Mouse (Mus musculus) CD8-positive naive resting alpha-beta T cell, adult 2 months (primary cell): ENCODE measurements around the gene 3110021N24Rik.
"Not testable (repeated sequence)": the region's sequence is repeated elsewhere in the genome, so short reads cannot be mapped to it uniquely, and the experiment has no call there.

ENCODE experiments used
- DNase-seq, 2 experiments: peaks; one replicate each; pipeline ENCODE4 v3.0.0; 2022; ENCODE audit warnings: low read depth in 2 of 2, low spot score in 2 of 2

The 3110021N24Rik gene

GRCm38 (mm10) chr4:108719349-108719748 lies at the start of gene 3110021N24Rik:
Gene 3110021N24Rik, plus strand, starts transcription at chr4:108719649.
- DNase-seq, result no peak

- DNase-seq, result no peak
These were observed 33.3 kb upstream of the 3110021N24Rik start for GRCm38 (mm10) chr4:108686156-108686555.

- not testable (repeated sequence) for DNase-seq
These were observed 32.4 kb upstream of the 3110021N24Rik start for GRCm38 (mm10) chr4:108687098-108687497.

- no peak for DNase-seq
These were observed 29.0 kb upstream of the 3110021N24Rik start for GRCm38 (mm10) chr4:108690479-108690878.

- DNase-seq, result no peak
These were observed 28.0 kb upstream of the 3110021N24Rik start for GRCm38 (mm10) chr4:108691469-108691868.

GRCm38 (mm10) chr4:108696934-108697333 lies 22.5 kb upstream of the 3110021N24Rik start:
- no peak for DNase-seq

GRCm38 (mm10) chr4:108708209-108708608 lies 11.2 kb upstream of the 3110021N24Rik start:
- DNase-seq, result no peak

- DNase-seq, result no peak
These were observed 1.9 kb downstream of the 3110021N24Rik start for GRCm38 (mm10) chr4:108721245-108721784.

GRCm38 (mm10) chr4:108724102-108724501 lies 4.7 kb downstream of the 3110021N24Rik start:
- no peak for DNase-seq

GRCm38 (mm10) chr4:108730450-108730849 lies 11.0 kb downstream of the 3110021N24Rik start:
- DNase-seq, result no peak

GRCm38 (mm10) chr4:108731582-108731981 lies 12.1 kb downstream of the 3110021N24Rik start:
- no peak for DNase-seq

GRCm38 (mm10) chr4:108746160-108746873 lies 26.9 kb downstream of the 3110021N24Rik start:
- DNase-seq, result no peak

- DNase-seq, result no peak
These were observed 40.1 kb downstream of the 3110021N24Rik start for GRCm38 (mm10) chr4:108759583-108759982.

- no peak for DNase-seq
These were observed 49.1 kb downstream of the 3110021N24Rik start for GRCm38 (mm10) chr4:108768527-108768926.

- DNase-seq, result no peak
These were observed 60.3 kb downstream of the 3110021N24Rik start for GRCm38 (mm10) chr4:108779763-108780056.

GRCm38 (mm10) chr4:108780057-108780863 lies 60.8 kb downstream of the 3110021N24Rik start, which contains the start of gene Zfyve9:
Gene Zfyve9, minus strand, starts transcription at chr4:108780798.
- peak; percentile 35 to 41 for DNase-seq

GRCm38 (mm10) chr4:108780864-108781205 lies 61.4 kb downstream of the 3110021N24Rik start:
- no peak for DNase-seq

GRCm38 (mm10) chr4:108781596-108781995 lies 62.1 kb downstream of the 3110021N24Rik start:
- no peak for DNase-seq

GRCm38 (mm10) chr4:108782421-108783085 lies 63.1 kb downstream of the 3110021N24Rik start:
- DNase-seq, result no peak

- no peak for DNase-seq
These were observed 69.9 kb downstream of the 3110021N24Rik start for GRCm38 (mm10) chr4:108789258-108789936.

- no peak for DNase-seq
These were observed 71.1 kb downstream of the 3110021N24Rik start for GRCm38 (mm10) chr4:108790507-108790906.
